Mouse (Mus musculus): ENCODE results near the gene Tex52.
A peak's percentile ranks its signal among the peaks of the same experiment; 100 is the strongest.

Tex52 gene

DNA sequence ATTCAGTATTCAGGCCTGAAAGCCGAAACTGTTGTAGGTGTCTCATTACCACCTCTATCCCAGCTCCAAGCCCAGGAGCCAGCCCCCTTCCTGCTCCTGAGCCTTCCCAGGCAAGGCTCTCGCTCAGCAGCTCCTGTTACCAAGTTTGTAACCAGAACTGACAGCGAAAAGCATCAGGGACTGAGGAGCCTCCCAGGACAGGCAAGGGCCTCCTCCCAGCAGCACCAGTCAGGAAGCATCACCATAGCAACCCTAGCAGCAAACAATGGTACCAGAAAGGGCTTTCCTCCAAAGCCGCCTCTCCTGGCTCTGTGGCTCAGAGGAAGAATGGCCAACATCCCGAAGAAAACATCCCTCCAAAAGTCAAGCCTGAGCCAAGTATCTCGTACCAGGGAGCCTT is at the start of gene Tex52, which contains the start of gene Gm44596:
Gene Tex52 (plus strand): TSS at position 265 of the 400 bp plus-strand sequence.
Gene Gm44596 (plus strand): TSS at position 312 of the 400 bp plus-strand sequence.
- no peak for DNase-seq (ENCODE audit: low read depth, low spot score)

- DNase-seq (ENCODE audit: low read depth, low spot score), result peak; percentile 87
These were observed 40.7 kb upstream of the Tex52 start for GRCm38 (mm10) chr6:128334397-128335124.

DNA sequence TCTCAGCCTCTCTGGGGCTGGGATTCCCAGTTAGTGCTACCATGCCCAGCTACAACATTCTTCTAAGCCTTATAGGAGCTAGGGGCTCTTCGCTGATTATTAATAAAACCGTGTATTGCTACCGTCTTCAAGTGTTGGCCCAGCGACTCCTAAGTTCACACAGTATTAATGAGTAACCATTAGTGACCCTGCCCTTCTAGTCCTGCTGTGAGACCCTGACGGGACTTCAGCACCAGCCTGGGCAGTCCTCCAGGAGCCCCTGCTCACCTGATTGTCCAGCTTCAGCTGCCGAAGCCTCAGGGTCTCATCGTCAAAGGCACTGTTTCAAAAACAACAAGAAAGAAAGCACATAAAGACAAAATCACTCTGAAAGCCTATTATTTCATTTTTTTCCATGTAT is 37.8 kb upstream of the Tex52 start:
- DNase-seq (ENCODE audit: low read depth, low spot score), result no peak

DNA sequence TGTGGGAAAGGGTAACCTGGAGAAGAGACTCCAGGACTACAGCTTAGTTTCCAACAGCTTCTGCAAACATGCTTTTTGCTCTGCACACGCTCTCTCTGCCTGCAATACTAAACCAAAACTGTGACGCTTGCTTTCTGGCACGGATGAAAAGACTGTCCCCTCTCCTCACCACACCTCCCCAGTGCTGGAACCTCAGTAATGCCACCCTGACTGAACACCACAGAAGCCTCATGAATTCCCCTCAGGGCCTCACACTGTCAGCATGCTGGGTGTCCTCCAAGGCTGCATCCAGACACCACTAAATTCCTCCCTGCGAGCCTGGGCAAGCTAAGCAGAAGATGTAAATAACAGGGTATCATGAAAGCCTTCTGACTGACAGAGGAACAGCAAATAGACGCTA is 36.4 kb upstream of the Tex52 start:
- no peak for DNase-seq (ENCODE audit: low read depth, low spot score)

- DNase-seq (ENCODE audit: low read depth, low spot score), result no peak
These were observed 33.1 kb upstream of the Tex52 start for GRCm38 (mm10) chr6:128341956-128342723.

DNA sequence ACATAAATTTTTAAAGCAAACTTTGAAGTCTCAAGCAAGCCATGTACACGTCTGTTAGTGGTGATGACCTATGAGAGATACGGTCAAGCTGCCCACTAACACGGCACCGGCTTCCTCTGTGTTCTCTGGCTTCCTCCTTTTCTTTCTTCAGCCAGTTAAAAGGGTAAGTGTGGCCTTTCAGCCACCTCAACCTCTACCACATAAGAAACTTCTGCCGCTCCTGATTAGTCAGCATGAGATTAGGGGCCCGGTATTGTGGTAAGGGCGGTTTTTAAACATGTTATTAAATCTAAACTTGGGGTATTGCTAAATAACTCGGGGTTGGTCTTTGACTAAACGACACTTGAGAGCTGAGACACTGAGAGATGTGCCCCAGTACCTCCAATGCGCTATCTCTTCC is 29.6 kb upstream of the Tex52 start:
- no peak for DNase-seq (ENCODE audit: low read depth, low spot score)

GRCm38 (mm10) chr6:128346782-128347181 is 28.5 kb upstream of the Tex52 start:
- DNase-seq (ENCODE audit: low read depth, low spot score), result no peak

DNA sequence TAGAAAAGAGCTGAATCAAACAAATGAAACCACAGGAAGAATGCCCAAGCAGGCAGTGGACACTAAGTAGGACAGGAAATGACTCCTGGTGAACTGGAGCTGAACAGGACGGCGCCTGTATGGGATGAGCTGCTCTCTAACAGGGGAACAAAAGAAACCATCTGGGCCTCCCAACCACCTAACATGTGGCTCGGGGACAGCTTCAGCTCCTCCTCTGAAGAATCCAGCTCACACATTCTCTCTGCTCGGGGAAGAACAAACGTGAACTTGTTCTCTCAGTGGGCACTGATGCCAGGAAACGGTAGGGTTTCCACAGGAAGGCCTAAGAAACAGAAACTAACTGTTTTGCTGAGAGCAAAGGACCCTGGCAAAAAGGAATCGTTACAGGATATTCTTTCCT is 25.5 kb upstream of the Tex52 start:
- DNase-seq (ENCODE audit: low read depth, low spot score), result no peak

GRCm38 (mm10) chr6:128354140-128354539 is 21.1 kb upstream of the Tex52 start:
- no peak for DNase-seq (ENCODE audit: low read depth, low spot score)

DNA sequence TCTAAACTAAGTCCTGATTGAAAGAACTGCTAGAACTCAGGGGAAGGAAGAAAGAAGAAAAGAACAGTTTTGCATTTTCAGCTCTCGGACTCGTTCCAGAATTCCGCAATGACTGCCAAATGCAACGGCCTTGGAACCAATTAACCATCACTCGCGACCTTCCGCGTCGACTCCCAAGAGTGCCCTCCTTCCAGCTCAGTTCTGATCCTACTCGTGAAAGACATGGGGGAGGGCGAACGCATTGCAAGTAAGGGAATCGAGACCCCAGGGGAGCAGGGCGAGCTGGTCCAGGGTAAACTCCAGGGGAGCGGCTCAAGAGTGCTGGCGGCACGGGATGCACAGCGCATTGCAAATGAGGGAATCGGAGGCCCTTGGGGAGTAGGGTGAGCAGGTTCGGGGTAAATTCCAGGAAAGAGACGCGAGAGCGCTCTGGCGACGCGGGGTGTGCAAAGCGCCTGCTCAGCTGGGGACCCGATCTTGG is 20.0 kb upstream of the Tex52 start:
- DNase-seq (ENCODE audit: low read depth, low spot score), result no peak

- peak; percentile 94 for DNase-seq (ENCODE audit: low read depth, low spot score)
These were observed 19.4 kb upstream of the Tex52 start, which contains the start of gene Tulp3 for GRCm38 (mm10) chr6:128355726-128356416. Tulp3 (minus strand) TSS chr6:128355851.

DNA sequence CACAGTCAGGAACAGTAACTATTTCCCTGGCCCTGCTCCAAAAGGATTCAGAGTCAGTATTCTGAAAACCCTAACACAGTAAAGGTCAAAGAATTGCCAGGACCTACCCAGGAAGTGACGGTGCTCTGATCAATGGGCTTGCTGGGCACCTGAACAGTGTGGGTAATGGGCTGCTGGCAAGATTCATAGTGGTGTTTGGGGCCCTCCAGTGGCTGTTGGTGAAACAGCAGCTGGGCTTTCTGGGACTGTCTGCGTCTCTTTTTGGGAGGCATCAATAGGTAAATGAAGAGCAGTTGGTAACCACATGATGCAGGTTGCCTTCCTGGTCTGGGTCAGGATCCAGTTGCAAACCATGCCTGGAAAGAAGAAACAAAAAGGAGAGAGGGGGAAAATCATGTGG is 16.3 kb upstream of the Tex52 start:
- DNase-seq (ENCODE audit: low read depth, low spot score), result no peak

DNA sequence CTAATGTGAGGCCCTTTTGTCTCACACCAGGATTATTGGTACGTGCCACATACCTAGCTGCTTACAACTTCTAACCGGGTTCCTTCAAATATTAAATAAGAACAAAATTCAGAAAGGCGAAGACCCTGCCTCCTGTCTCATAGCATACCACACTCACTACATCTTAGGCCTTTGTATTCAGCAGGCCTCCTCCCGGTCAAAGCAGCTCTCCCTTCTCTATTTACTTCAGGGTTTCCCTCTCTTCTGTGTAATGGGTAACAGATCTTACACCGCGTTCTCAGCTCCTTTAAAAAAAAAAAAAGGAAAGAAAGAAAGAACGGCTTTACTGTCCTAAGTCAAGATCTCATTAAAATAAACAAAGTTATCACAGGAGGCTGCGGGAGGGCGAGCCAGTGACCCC is 13.4 kb upstream of the Tex52 start:
- DNase-seq (ENCODE audit: low read depth, low spot score), result no peak

DNA sequence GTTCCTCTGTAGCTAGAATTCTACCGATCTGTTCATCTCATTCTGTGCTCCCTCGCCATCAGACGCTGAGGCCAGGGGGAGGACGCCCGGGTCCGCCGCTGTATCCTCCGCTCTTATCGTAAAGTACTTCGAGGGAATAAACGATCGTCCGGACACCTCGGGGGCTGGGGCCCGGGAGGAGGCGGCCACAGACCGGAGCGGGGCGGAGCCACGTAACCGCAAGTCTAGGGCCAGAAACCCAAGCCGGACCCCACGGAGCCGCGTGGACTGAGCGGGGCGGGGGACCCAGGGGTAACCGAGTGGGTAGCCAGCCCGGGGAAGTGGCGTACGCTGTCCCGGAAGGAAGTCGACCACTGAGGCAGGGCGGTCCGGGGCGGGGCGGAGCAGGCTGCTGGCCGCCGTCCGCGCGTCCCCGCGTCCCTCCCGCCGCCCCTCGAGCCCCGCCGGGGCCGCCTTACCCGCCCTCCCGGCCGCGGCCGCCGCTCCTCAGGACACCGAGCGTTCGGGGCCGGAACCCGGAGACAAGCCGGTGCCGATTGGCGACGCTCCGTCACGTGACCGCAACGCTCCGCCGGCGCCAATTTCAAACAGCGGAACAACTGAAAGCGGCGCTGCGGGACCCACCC is 12.8 kb upstream of the Tex52 start, which contains the start of the genes Rhno1 and Foxm1:
Gene Rhno1 (minus strand): TSS at position 531 of the 626 bp plus-strand sequence.
Gene Foxm1 (plus strand): TSS at position 587 of the 626 bp plus-strand sequence.
- peak; percentile 68 for DNase-seq (ENCODE audit: low read depth, low spot score)

DNA sequence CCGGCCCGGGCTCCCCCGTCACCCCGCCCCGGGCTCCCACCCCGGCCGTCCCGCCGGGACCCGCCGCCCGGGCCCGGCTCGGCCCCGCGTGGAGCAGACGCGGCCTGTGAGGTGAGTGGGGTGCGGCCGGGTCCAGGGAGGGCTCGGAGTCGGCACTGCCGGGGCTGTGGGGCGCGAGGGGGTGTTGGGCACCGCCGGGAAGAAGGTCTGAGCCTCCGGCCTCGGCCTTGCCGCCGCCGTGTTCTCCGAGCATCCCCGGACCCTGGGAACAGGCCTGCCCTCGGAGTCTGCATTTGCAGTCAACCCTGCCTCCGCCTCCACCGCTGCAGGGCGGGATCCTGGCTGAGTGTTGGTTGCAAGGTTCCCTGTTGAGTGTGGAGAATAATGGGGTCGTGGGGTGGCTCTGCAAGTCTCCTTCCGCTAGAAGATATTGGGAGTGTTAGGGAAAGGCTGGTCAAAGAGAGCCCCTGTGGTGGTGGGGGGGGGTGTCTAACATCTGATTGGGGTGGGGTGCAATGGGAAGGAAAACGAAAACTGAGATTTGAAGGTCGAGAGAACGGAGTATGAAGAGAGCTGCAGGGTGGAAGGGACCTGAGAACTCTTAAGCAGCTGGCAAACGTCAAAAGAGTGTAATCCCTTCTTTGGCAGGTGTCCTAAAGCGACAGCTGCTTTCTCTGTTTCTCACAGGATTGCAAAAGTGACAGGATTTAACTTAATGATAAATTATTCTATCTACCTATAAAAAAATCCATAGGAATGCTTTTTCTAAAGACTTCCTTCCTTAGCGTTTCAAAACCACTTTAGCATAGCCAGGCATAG is 12.0 kb upstream of the Tex52 start:
- no peak for DNase-seq (ENCODE audit: low read depth, low spot score)

DNA sequence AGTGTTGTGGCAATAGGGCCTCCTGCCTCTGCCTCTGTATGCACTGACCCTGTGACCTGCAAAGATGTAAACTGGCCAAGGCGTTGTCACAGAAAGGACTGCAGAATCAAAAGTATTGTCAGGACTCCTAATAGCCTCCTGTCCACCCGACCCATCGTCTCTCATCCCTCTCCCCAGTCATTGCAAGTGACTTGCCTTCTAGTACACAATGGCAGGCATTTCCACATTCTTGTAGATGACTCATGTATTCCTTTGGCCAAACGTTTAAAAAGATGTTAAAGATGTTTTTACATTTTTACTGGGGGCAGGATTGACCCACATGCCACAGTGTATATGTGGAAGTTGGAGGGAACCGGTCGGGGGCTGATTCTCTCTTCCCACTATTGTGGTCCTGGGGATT is 10.5 kb upstream of the Tex52 start:
- no peak for DNase-seq (ENCODE audit: low read depth, low spot score)

DNA sequence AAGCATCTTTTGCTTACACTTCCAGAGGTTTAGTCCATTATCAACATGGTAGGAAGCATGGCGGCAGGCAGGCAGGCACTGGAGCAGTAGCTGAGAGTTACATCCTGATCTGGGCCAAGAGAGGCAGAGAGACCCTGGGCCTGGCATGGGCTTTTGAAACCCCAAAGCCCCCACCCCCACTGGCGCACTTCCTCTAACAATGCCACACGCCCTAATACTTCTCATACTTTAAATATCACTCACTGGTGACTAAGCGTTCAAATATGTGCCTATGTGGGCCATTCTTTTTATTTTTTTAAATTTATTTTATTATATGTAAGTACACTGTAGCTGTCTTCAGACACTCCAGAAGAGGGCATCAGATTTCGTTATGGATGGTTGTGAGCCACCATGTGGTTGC is 8.8 kb upstream of the Tex52 start:
- DNase-seq (ENCODE audit: low read depth, low spot score), result no peak

DNA sequence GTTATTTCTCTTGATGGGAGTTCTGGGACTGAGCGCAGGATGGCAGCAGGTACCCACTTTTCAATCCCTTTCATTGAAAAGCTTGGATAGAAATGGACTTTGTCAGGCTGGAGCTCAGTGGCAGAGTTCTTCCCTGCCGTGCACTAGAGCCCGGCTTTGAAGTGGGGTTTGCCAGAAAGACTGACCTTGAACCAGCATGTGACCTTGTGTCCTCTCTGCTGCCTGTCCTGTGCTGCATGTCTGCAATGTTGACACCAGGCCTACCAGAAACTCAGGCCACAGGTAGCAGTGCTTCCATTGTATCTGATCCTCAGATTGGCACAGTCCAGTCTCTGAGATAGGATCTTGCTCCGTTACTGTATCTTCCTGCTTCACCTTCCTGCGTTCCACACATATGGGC is 5.2 kb upstream of the Tex52 start:
- no peak for DNase-seq (ENCODE audit: low read depth, low spot score)

DNA sequence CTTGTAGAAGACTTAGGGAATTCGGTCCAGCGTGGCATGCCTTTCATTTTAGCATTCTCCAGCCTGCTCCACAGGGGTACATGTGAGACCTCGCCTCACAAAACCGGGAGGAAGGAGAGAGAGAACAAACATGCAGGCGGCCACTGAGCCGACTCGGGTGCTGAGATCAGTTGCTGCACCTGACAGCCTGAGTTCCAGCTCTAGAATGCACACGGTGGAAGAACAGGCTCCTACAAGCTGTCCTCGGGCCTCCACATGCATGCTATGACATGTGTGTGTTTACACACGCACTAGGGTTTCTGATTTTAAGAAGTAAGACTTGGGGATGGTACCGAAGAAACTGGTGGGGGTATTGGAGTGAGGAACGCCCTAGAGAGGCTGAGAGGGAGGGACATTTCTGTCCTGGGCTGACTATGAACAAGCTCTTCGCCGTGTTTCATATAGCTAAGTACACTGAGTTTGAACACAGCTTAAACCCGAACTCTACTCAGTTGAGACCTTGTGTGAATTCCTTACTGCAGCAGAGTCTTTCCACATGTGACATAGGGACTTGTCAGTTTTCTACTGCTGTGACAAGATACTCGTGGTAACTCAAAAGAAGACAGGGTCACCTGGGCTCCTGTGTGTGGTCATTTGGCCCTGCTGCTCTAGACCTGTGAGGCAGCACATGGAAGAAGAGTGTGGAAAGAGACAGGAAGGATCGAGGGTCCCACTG is 1.3 kb downstream of the Tex52 start:
- DNase-seq (ENCODE audit: low read depth, low spot score), result no peak

GRCm38 (mm10) chr6:128379636-128380035 is 4.4 kb downstream of the Tex52 start:
- DNase-seq (ENCODE audit: low read depth, low spot score), result no peak

All from WW6 (cell line).